Mouse (Mus musculus): ENCODE results near the gene Vapa.
"Not testable (repeated sequence)": the region's sequence is repeated elsewhere in the genome, so short reads cannot be mapped to it uniquely, and the experiment has no call there.

Gene Vapa

DNA sequence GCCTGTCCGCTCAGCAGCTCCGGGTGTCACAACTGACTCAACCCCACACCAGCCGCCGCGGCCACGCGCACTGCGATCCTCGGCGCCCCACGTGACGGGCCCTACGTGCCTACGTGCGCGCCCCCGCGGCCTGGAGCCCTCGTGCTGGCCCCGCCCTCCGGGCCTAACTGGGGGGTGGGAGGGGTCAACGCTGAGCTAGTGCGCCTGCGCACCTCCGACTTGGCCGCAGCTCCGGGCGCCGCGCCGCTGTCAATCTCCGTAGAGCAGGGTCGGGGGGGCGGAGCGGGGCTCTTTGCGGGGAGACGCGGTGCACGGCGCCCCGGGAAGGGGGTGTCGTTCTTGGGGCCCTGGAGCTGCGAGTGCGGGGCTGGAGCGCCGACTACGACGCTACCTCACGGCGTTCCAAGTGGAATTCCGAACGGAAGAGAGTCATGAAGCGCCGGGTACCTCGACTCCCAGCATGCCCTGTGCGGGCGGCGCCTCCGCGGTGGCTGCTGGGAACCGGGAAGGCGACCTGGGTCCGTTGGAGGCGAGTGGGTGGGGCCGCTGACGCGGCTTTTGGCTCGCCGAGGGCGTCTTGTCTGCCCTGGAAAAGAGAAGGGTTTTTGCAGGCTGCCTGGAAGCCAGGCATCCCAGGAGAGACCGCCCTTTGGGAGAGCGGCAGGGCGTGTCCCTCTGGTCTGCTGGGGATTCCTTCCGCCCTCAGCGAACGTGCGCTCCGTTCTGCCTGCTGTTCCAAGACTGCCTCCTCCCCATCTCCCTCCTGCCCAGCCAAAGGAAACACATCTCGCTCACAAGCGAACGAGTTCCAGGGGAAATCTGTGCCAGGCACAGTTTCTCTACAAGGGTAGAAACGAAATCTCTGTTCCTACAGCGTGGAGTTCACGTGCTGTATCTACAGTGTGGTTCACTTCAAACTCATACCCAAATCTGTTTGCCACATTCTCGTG lies at the start of gene Vapa:
Gene Vapa (minus strand): TSS at position 93 of the 950 bp plus-strand sequence.
- DNase-seq (ENCODE audit: low spot score in 2 of 2) = peak; percentile 98

GRCm38 (mm10) chr17:65662662-65663061 lies 49.3 kb upstream of the Vapa start:
- DNase-seq (ENCODE audit: low spot score in 2 of 2) = no peak

- DNase-seq (ENCODE audit: low spot score in 2 of 2) = no peak
Measured at GRCm38 (mm10) chr17:65658416-65658815, 45.1 kb upstream of the Vapa start.

DNA sequence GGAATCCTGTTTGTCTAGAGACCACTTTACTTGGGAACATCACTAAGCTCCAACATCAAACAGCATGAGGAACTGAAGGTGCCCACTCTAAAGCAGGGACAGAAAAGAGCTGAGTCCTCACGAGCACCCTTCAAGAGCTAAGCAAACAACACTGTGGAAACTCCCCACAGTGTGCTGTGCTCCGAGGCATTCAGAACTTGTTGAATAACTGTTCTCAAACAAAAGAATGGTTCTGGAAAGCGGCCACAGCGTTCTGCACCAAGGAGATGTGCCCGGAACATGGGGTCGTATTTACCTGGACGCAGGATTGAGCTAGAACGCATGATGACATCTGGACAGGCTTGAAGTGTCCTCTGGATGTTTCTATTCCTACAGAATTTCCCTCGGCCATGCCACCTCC lies 44.6 kb upstream of the Vapa start:
- no peak for DNase-seq (ENCODE audit: low spot score in 2 of 2)

GRCm38 (mm10) chr17:65656731-65657130 lies 43.4 kb upstream of the Vapa start:
- DNase-seq (ENCODE audit: low spot score in 2 of 2) = no peak

- DNase-seq (ENCODE audit: low spot score in 2 of 2) = no peak
Measured at GRCm38 (mm10) chr17:65656076-65656475, 42.7 kb upstream of the Vapa start.

DNA sequence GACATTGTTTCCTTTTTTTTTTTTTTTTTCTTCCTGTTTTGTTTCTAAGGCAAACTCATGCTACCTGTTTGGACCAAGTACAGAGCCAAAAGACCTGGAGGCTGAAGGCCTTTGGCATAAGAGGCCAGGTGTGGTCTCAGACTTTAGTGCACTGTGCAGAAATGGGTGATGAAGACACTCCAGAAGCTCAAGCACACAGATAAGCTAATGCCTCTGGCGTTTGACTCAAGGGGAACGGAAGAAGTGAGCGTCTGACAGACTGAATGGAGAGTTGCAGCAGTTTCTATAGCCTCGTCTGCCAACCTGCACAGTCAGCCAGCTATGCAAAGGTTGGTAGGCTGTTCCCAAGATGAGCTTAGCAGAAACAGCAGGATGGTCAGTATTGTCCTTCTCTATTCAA lies 42.3 kb upstream of the Vapa start:
- DNase-seq (ENCODE audit: low spot score in 2 of 2) = no peak

DNA sequence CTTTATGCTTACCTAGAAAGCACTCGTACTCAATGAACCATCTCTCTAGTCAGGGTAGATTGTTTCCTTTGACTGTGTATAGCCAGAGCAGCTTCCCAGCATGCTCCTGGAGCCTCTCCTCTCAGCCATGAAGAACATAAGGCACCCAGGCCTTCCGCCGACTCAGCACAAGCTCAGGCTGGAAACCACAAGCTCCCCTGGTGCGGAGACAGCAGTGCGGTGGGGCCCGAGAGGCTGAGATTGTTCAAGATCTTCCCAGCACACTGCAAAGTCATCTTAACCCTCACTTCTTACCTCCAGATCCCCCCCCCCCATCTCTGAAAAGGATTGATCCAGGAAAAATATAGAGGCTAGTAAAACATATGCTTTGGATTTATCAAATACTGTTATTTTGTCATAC lies 37.2 kb upstream of the Vapa start:
- no peak for DNase-seq (ENCODE audit: low spot score in 2 of 2)

DNA sequence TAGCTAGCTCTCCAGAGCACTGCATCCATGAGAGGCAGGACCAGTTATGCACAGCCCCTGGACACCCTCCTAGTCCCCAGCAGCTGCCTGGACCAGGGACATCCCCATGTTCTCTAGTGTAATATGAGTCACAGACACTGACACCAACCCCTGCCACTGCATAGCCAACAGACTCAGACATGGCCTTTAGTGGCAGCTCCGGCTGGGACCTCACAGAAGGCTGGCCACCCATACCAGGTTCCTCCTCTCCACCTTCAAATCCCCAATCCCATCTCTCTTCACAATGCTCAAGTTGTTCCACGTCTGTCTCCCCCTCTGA lies 35.8 kb upstream of the Vapa start:
- DNase-seq (ENCODE audit: low spot score in 2 of 2) = no peak

- DNase-seq (ENCODE audit: low spot score in 2 of 2) = no peak
Measured at GRCm38 (mm10) chr17:65648371-65649174, 35.2 kb upstream of the Vapa start.

- no peak for DNase-seq (ENCODE audit: low spot score in 2 of 2)
Measured at GRCm38 (mm10) chr17:65647961-65648360, 34.6 kb upstream of the Vapa start.

DNA sequence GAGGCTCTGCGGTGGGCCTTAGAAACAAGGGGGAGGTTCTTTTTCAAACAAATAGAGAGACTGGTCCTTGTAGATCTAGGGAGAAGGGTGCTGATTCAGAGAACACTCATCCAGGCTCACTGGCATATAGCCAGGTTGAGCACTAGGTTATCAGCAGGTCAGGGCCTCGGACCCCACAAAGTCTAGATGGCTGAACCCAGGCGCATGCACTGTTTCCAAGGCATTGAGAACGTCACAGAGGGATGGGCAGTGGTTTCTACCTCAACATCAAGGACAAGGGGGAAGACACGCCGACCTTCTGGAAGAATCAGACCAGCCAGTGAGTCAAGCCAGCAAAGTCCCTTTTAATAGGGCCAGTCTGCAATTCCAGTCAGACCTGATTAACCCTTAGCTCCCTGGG lies 33.9 kb upstream of the Vapa start:
- DNase-seq (ENCODE audit: low spot score in 2 of 2) = no peak

DNA sequence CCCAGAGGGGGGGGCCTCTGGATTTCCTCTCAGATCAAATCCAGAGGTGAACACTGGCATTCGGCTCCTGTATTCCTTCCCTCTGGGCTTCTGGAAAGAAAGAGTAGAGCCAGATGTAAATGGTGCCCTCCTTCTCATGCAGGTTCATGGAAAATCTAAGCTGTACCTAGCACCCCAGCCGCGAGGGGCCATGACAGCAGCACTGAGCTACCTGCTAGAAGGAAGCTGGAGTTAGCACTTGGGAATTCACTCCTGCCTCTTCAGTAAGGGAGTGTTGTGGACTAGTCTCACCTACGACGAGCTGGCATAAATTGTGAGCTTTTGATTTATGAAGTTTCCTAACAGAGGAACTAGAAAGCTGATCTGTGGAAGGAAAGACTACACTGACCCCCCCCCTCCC lies 30.2 kb upstream of the Vapa start:
- DNase-seq (ENCODE audit: low spot score in 2 of 2) = no peak

DNA sequence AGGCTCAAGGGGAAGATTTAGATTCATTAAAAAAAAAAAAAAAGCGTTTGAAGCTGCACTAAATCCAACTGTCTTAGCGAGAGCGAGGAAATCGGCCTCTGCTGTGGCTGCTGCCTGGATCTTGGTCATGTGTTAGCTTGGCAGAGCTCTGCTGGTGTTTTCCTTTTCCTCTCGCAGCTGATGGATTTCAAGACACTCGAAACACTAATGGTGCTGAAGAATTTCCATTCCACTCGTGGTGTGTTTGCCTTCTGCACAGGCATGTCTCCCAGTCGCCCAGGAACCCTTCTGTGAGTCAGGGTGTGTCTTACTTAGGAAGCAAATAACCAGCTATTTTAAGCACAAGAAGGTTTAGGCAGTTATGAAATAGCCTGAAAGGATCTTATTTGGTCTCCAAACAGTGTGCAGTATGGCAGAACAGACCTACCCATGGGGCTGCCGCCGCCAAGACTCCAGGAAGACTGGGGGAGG lies 29.7 kb upstream of the Vapa start:
- peak; percentile 59 to 75 for DNase-seq (ENCODE audit: low spot score in 2 of 2)

DNA sequence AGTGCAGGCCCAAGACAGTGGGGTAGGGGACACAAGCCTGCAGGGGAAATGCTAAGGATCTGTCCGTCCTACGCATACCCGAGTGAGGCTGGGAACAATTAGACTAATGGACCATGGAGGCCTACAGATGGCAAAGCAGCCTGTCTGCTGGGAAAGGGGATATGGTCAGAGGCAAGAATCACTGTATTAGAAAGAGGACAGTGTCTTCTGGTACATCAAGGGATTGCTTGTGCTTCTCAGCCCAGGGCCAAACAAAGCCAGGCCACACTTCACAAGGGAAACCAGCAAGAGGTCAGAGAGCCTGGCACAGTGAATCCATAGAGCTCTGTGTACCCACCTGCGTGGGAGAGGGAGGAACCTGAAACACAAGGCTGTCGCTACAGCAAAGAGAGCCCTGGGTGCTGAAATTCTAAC lies 29.2 kb upstream of the Vapa start:
- DNase-seq (ENCODE audit: low spot score in 2 of 2) = peak in 1 of 2 experiments; percentile 38

GRCm38 (mm10) chr17:65641734-65642218 lies 28.4 kb upstream of the Vapa start, which contains the start of gene Txndc2:
Gene Txndc2 (minus strand): TSS chr17:65642168.
- no peak for DNase-seq (ENCODE audit: low spot score in 2 of 2)

DNA sequence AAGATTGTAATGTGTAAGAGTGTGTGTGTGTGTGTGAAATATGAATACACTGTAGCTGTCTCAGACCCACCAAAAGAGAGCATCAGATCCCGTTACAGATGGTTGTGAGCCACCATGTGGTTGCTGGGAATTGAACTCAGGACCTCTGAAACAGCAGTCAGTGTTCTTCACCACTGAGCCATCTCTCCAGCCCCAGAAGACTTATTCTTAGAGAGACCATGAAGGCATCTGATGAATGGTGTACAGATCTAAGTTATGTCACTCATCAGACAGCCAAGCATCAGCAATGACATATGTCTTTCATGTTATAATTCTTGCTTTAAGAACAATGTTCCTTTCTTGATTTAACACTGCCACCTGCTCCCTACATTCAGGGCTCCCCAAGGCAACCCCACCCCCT lies 25.8 kb upstream of the Vapa start:
- DNase-seq (ENCODE audit: low spot score in 2 of 2) = no peak

GRCm38 (mm10) chr17:65635715-65636360 lies 22.5 kb upstream of the Vapa start:
- no peak for DNase-seq (ENCODE audit: low spot score in 2 of 2)

GRCm38 (mm10) chr17:65629943-65630342 lies 16.6 kb upstream of the Vapa start:
- DNase-seq (ENCODE audit: low spot score in 2 of 2) = no peak

DNA sequence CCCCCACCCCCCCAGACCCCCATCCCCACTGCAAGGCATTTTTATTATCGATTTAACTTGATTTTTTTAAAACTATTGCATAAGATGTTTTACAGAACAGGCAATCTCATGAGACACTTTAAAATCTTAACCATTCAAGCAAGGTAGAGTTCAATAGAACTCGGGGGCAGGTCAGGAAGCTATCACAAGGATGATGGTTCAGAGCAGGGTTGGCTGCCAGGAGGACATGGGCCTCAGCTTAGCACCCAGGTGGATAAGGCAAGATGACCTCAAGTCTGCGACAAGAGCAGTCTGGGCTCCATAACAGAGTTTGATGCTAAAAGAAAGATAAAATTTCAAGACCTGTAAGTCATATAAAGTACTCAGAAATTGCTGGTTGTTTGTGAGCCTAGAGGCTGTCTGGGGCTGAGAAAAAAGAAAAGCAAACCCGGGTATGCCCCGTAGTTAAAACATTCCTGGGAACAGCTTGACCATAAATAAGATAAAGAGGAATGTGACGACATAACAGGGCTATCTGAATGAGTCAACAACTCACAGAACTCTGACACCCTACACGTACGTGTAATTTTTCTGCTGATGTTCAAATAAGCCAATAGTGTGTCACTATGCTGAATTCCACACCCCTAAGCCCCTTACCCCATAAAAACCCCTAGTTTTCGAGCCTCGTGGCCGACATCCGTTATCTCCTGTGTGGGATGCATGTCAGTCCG lies 15.6 kb upstream of the Vapa start:
- DNase-seq (ENCODE audit: low spot score in 2 of 2) = not testable (repeated sequence)

DNA sequence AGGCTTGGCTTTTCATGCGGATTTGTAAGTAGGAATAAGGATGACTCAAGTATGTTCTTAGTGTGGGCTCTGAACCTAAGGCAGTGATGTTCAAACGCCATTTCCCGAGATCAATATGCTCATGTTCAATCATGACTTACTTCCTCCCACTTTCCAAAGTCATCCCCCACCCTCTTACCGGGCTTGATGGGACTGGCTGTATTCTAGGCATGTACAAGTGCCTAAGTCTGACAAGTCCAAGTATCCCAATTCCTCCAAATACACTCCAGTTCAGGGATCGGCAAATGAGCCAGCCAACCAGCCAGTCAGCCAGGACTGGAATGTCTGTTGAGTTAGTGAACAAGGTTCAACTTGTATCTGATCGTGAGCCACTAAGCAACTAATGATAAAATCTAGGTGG lies 12.9 kb upstream of the Vapa start:
- DNase-seq (ENCODE audit: low spot score in 2 of 2) = no peak

All from right cerebral cortex, postnatal 10 days (tissue).